Mouse (Mus musculus) brain, embryonic 14.5 days (tissue): ENCODE data around the gene Rab43. TPM values are rescaled to one million over a fixed set of nuclear protein-coding genes. Genes with fewer than 3 reads are reported as not detected.

Experiments
- DNase-seq: peaks from one replicate; pipeline ENCODE4 v3.0.0-alpha.2; 2011; ENCODE audit warnings: low read depth
- CTCF ChIP-seq: fragments of 200-500 bp; IDR thresholded peaks from 2 replicates; pipeline ENCODE4 v1.5.1; 2012; ENCODE audit warnings: inconsistent platforms, mild to moderate bottlenecking, moderate library complexity, borderline replicate concordance; ENCODE audit not compliant: insufficient read depth, insufficient read length; ENCODE audit errors: extremely low read depth
- POLR2A ChIP-seq: fragments of 200-500 bp; IDR thresholded peaks from 2 replicates; pipeline ENCODE4 v1.6.1; 2012; ENCODE audit warnings: mild to moderate bottlenecking, inconsistent platforms, borderline replicate concordance; ENCODE audit not compliant: poor library complexity, insufficient read depth, insufficient read length, severe bottlenecking; ENCODE audit errors: extremely low read depth
- polyA plus RNA-seq: library from polyadenylated mRNA; depleted of rRNA; stranded (reverse); fragments of >200 nt; gene quantifications from 2 replicates; pipeline ENCODE4 v1.2.3, GENCODE M21; 2012

Gene Rab43
- polyA plus RNA-seq, 1 experiment, result 13.4 TPM

GRCm38 (mm10) chr6:87793821-87794510 lies 18.0 kb downstream of the Rab43 start:
- TF ChIP-seq CTCF (no peak), POLR2A (no peak)

GRCm38 (mm10) chr6:87791826-87792225 lies 20.1 kb downstream of the Rab43 start:
- no peak for DNase-seq
- TF ChIP-seq POLR2A, result no peak
- TF ChIP-seq CTCF, result no peak

More at GRCm38 (mm10) chr6:87793821-87794510, 18.0 kb downstream of the Rab43 start:
- no peak for DNase-seq

- TF ChIP-seq CTCF (no peak), POLR2A (no peak)
- no peak for DNase-seq
Observed at GRCm38 (mm10) chr6:87790779-87791480, 21.0 kb downstream of the Rab43 start.

DNA sequence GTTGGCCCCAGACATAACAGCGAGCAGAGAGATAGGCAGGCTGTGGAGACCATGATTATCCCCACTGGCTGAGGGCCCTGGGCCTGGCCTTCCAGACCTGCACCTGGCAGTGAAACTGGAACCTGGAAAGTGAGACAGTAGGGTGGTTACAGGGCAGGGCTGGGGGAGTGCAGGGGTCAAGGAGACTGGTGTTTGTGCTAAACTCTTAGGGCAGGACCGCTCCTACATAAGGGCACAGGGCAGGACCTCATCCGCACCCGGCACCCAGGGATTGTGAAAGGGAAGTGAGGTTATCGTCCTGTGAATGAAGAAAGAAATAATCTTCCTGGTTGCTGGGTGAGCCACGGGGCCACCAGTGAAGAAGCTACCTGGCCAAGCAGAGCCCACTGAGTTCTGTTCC lies 22.2 kb downstream of the Rab43 start:
- DNase-seq, result no peak
- no peak for TF ChIP-seq POLR2A

DNA sequence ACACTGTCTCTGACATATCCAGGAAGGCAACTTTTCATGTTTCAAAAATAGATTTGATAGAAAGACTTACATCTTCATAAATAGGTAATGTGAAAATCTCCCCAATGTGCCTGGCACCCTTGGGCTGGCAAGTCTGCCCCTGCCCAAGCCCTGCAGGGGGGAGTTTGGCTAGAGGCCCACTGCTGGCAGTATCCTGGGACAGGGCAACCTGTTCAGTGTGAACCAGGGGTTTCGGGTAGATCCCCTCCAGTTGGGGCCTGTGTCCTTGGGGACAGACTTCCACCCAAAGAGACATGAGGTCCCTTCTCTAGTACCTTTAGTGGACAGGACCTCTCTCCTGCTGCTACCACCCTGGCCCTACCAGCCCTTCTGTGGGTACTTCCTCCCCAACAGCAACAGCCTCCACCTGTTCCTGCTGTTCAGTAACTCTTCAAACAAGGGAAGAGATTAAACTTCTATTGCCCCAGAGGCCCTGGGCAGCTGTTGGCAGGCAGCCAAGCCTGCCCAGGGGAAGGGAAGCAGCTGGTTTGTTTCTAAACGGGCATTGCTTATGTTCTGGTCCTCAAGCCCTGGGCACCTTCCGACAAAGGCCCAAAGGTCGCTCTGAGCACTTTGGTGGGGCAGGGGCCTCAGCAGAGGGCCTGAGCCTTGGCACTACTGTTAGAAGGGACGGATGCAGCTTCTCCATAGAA lies 22.9 kb downstream of the Rab43 start:
- TF ChIP-seq POLR2A (no peak), CTCF (no peak)
- DNase-seq, result peak; percentile 72

GRCm38 (mm10) chr6:87788266-87788895 lies 23.6 kb downstream of the Rab43 start:
- DNase-seq, result no peak
- TF ChIP-seq POLR2A (no peak), CTCF (no peak)

- TF ChIP-seq CTCF (no peak), POLR2A (no peak)
- DNase-seq, result no peak
Observed at GRCm38 (mm10) chr6:87787108-87787890, 24.7 kb downstream of the Rab43 start.

- no peak for DNase-seq
- no peak for TF ChIP-seq POLR2A
- no peak for TF ChIP-seq CTCF
Observed at GRCm38 (mm10) chr6:87786621-87787020, 25.3 kb downstream of the Rab43 start.

GRCm38 (mm10) chr6:87784033-87784432 lies 27.9 kb downstream of the Rab43 start:
- TF ChIP-seq CTCF (no peak), POLR2A (no peak)
- DNase-seq, result no peak

GRCm38 (mm10) chr6:87780546-87781301 lies 31.2 kb downstream of the Rab43 start:
- no peak for DNase-seq

More at GRCm38 (mm10) chr6:87780546-87781301, 31.2 kb downstream of the Rab43 start:
- TF ChIP-seq CTCF (no peak), POLR2A (no peak)
